Mouse (Mus musculus): ENCODE data around the gene Olfr801. TPM values are rescaled to one million over a fixed set of nuclear protein-coding genes. Genes with fewer than 3 reads are reported as not detected.

Olfr801 gene
- polyA plus RNA-seq (2012; ENCODE audit: insufficient read depth, insufficient read length, missing spikeins) = not detected in 2 replicates

GRCm38 (mm10) chr10:129673765-129674164 is at the start of gene Olfr801:
Olfr801 (minus strand) TSS chr10:129673865.
- Histone ChIP-seq H3K4me1 (ENCODE audit: control insufficient read depth, insufficient read depth, insufficient read length, low read length) (no peaks in the 10 kb centered on the region), H3K4me3 (ENCODE audit: insufficient read depth, low read depth, low read length) (no peak within 1 kb of the TSS), H3K27ac (replicated peaks; ENCODE audit: low read depth, low read length) (no peak within 1 kb of the TSS)

DNA sequence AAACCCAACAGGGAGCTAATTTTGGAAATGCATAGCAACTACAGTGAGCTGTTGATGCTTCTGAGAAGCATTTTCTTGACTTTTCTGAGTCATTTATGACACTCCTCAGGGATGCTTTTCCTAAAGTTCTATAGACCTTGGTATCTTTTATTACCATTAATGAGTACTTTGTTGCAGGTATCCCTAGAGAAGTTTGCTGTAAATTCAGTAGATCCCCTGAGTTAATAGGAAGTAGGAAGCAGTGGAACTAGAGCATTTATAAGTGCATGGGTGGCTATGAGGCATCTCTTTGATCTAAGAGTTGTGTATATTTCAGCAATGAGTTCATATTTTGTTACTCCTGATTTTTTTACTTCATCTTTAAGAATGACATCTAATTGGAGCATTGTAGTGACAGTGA is 29.2 kb upstream of the Olfr801 start, which contains the start of gene Olfr804:
TSS of gene Olfr804 (plus strand) at position 301 of the 400 bp plus-strand sequence.
- Histone ChIP-seq H3K4me3 (ENCODE audit: insufficient read depth, low read depth, low read length) (no peak within 1 kb of the TSS), H3K27ac (replicated peaks; ENCODE audit: low read depth, low read length) (no peak within 1 kb of the TSS), H3K4me1 (ENCODE audit: control insufficient read depth, insufficient read depth, insufficient read length, low read length) (no peaks in the 10 kb centered on the region)

GRCm38 (mm10) chr10:129694186-129694585 is 20.5 kb upstream of the Olfr801 start, which contains the start of gene Olfr803:
Olfr803 (minus strand) TSS chr10:129694286.
- no peak within 1 kb of the TSS for H3K27ac ChIP-seq (replicated peaks; ENCODE audit: low read depth, low read length)
- H3K4me3 ChIP-seq (ENCODE audit: insufficient read depth, low read depth, low read length) = no peak within 1 kb of the TSS
- H3K4me1 ChIP-seq (ENCODE audit: control insufficient read depth, insufficient read depth, insufficient read length, low read length) = no peaks in the 10 kb centered on the region

GRCm38 (mm10) chr10:129688069-129688468 is 14.4 kb upstream of the Olfr801 start, which contains the start of gene Olfr802:
Olfr802 (minus strand) TSS chr10:129688169.
- Histone ChIP-seq H3K4me1 (ENCODE audit: control insufficient read depth, insufficient read depth, insufficient read length, low read length) (no peaks in the 10 kb centered on the region), H3K27ac (replicated peaks; ENCODE audit: low read depth, low read length) (no peak within 1 kb of the TSS), H3K4me3 (ENCODE audit: insufficient read depth, low read depth, low read length) (no peak within 1 kb of the TSS)

DNA sequence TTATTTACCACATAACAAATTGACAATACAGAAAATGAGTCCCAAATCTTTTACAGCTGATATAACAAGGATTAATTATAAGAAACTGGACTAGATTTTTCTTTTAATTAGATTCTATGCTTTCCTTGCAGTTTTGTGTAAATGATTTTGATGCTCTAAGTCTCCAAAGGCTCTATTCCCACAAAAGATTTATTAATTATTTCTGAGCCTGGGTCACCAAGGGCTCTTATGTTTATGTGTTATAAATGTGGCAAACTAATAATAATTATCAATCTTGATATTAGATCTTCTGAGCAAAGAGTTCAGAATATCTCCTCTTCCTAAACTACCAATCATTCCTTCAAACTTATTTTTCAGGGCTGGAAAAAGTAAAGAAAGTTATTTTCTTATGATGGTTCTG is 16.3 kb downstream of the Olfr801 start, which contains the start of gene Olfr800:
TSS of gene Olfr800 (plus strand) at position 301 of the 400 bp plus-strand sequence.
- H3K4me3 ChIP-seq (ENCODE audit: insufficient read depth, low read depth, low read length) = no peak within 1 kb of the TSS
- no peak within 1 kb of the TSS for H3K27ac ChIP-seq (replicated peaks; ENCODE audit: low read depth, low read length)
- no peaks in the 10 kb centered on the region for H3K4me1 ChIP-seq (ENCODE audit: control insufficient read depth, insufficient read depth, insufficient read length, low read length)

GRCm38 (mm10) chr10:129651763-129652162 is 21.9 kb downstream of the Olfr801 start:
- Histone ChIP-seq H3K4me3 (ENCODE audit: insufficient read depth, low read depth, low read length) (no peak overlapping the region), H3K27ac (replicated peaks; ENCODE audit: low read depth, low read length) (no peak overlapping the region), H3K4me1 (ENCODE audit: control insufficient read depth, insufficient read depth, insufficient read length, low read length) (no peaks in the 10 kb centered on the region)

DNA sequence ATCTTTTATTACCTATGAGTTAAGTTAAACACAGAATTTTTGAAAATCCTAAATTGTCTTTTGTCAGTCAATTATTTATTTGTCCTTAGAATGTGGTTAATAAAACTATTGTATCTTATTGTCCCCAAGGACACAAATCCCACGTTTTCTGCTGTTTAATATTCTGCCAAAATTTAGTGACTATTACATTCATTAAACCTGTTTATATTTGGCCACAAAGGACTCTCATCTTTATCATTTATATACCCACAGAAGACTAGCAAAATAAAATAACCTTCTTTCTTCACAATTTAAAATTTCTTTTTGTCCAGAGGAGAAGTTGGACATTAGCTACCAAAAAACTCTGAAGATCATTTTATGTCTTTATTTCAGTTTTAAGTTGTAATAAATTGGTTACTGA is 36.5 kb downstream of the Olfr801 start, which contains the start of gene Olfr799:
TSS of gene Olfr799 (plus strand) at position 301 of the 400 bp plus-strand sequence.
- Histone ChIP-seq H3K4me3 (ENCODE audit: insufficient read depth, low read depth, low read length) (no peak within 1 kb of the TSS), H3K4me1 (ENCODE audit: control insufficient read depth, insufficient read depth, insufficient read length, low read length) (no peaks in the 10 kb centered on the region), H3K27ac (replicated peaks; ENCODE audit: low read depth, low read length) (no peak within 1 kb of the TSS)

DNA sequence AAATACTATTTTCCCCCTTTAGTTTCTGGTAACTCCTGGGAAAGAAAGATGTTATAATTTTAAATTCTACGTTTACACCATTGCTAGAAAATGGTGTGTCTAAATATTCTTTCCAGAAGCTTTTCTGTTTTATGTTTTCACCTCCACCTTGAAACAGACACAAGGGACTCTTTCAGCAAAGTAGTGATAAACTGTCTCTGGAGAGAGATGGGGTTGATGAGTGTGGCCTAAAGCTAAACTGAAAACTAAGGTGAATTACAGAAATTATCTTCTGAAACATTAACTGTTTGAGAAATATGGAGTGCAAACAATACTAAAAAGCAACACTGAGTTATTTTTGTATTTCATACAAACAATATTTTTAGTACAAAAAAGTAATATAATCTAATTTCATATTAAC is 45.8 kb downstream of the Olfr801 start, which contains the start of gene Olfr798:
TSS of gene Olfr798 (minus strand) at position 101 of the 400 bp plus-strand sequence.
- Histone ChIP-seq H3K27ac (replicated peaks; ENCODE audit: low read depth, low read length) (no peak within 1 kb of the TSS), H3K4me1 (ENCODE audit: control insufficient read depth, insufficient read depth, insufficient read length, low read length) (no peaks in the 10 kb centered on the region), H3K4me3 (ENCODE audit: insufficient read depth, low read depth, low read length) (no peak within 1 kb of the TSS)

- Histone ChIP-seq H3K27ac (replicated peaks; ENCODE audit: low read depth, low read length) (no peak overlapping the region), H3K4me1 (ENCODE audit: control insufficient read depth, insufficient read depth, insufficient read length, low read length) (no peaks in the 10 kb centered on the region)
Observed at GRCm38 (mm10) chr10:129623251-129623650, 50.4 kb downstream of the Olfr801 start.

GRCm38 (mm10) chr10:129621724-129622123 is 51.9 kb downstream of the Olfr801 start:
- Histone ChIP-seq H3K4me1 (ENCODE audit: control insufficient read depth, insufficient read depth, insufficient read length, low read length) (no peaks in the 10 kb centered on the region), H3K4me3 (ENCODE audit: insufficient read depth, low read depth, low read length) (no peak overlapping the region), H3K27ac (replicated peaks; ENCODE audit: low read depth, low read length) (no peak overlapping the region)

More at GRCm38 (mm10) chr10:129623251-129623650, 50.4 kb downstream of the Olfr801 start:
- H3K4me3 ChIP-seq (ENCODE audit: insufficient read depth, low read depth, low read length) = no peak overlapping the region

Other genes with a start within 250 kb of the Olfr801 start
- gene Olfr786, start 246.6 kb downstream of the Olfr801 start, polyA plus RNA-seq (2012; ENCODE audit: insufficient read depth, insufficient read length, missing spikeins) = not detected in 2 replicates
- gene Olfr787, start 212.0 kb downstream of the Olfr801 start, polyA plus RNA-seq (2012; ENCODE audit: insufficient read depth, insufficient read length, missing spikeins) = not detected in 2 replicates
- gene Olfr788, start 202.9 kb downstream of the Olfr801 start, polyA plus RNA-seq (2012; ENCODE audit: insufficient read depth, insufficient read length, missing spikeins) = not detected in 2 replicates
- gene Olfr789, start 189.1 kb downstream of the Olfr801 start, polyA plus RNA-seq (2012; ENCODE audit: insufficient read depth, insufficient read length, missing spikeins) = not detected in 2 replicates
- gene Olfr790, start 175.4 kb downstream of the Olfr801 start, polyA plus RNA-seq (2012; ENCODE audit: insufficient read depth, insufficient read length, missing spikeins) = not detected in 2 replicates
- not detected in 2 replicates for gene Olfr791, start 152.1 kb downstream of the Olfr801 start, polyA plus RNA-seq (2012; ENCODE audit: insufficient read depth, insufficient read length, missing spikeins)
- gene Olfr792, start 134.7 kb downstream of the Olfr801 start, polyA plus RNA-seq (2012; ENCODE audit: insufficient read depth, insufficient read length, missing spikeins) = not detected in 2 replicates
- not detected in 2 replicates for gene Olfr794, start 106.2 kb downstream of the Olfr801 start, polyA plus RNA-seq (2012; ENCODE audit: insufficient read depth, insufficient read length, missing spikeins)
- gene Olfr796, start 61.3 kb downstream of the Olfr801 start, polyA plus RNA-seq (2012; ENCODE audit: insufficient read depth, insufficient read length, missing spikeins) = not detected in 2 replicates
- gene Olfr798, start 45.9 kb downstream of the Olfr801 start, polyA plus RNA-seq (2012; ENCODE audit: insufficient read depth, insufficient read length, missing spikeins) = not detected in 2 replicates
- gene Olfr799, start 36.4 kb downstream of the Olfr801 start, polyA plus RNA-seq (2012; ENCODE audit: insufficient read depth, insufficient read length, missing spikeins) = not detected in 2 replicates
- gene Olfr800, start 16.2 kb downstream of the Olfr801 start, polyA plus RNA-seq (2012; ENCODE audit: insufficient read depth, insufficient read length, missing spikeins) = not detected in 2 replicates
- not detected in 2 replicates for gene Olfr802, start 14.3 kb upstream of the Olfr801 start, polyA plus RNA-seq (2012; ENCODE audit: insufficient read depth, insufficient read length, missing spikeins)
- gene Olfr803, start 20.4 kb upstream of the Olfr801 start, polyA plus RNA-seq (2012; ENCODE audit: insufficient read depth, insufficient read length, missing spikeins) = not detected in 2 replicates
- gene Olfr804, start 29.3 kb upstream of the Olfr801 start, polyA plus RNA-seq (2012; ENCODE audit: insufficient read depth, insufficient read length, missing spikeins) = not detected in 2 replicates
- not detected in 2 replicates for gene Olfr805, start 55.5 kb upstream of the Olfr801 start, polyA plus RNA-seq (2012; ENCODE audit: insufficient read depth, insufficient read length, missing spikeins)
- not detected in 2 replicates for gene Olfr806, start 68.1 kb upstream of the Olfr801 start, polyA plus RNA-seq (2012; ENCODE audit: insufficient read depth, insufficient read length, missing spikeins)
- not detected in 2 replicates for gene Olfr807, start 83.9 kb upstream of the Olfr801 start, polyA plus RNA-seq (2012; ENCODE audit: insufficient read depth, insufficient read length, missing spikeins)
- not detected in 2 replicates for gene Olfr808, start 91.6 kb upstream of the Olfr801 start, polyA plus RNA-seq (2012; ENCODE audit: insufficient read depth, insufficient read length, missing spikeins)
- not detected in 2 replicates for gene Olfr809, start 100.8 kb upstream of the Olfr801 start, polyA plus RNA-seq (2012; ENCODE audit: insufficient read depth, insufficient read length, missing spikeins)
- gene Olfr810, start 121.1 kb upstream of the Olfr801 start, polyA plus RNA-seq (2012; ENCODE audit: insufficient read depth, insufficient read length, missing spikeins) = not detected in 2 replicates
- gene Olfr811, start 130.5 kb upstream of the Olfr801 start, polyA plus RNA-seq (2012; ENCODE audit: insufficient read depth, insufficient read length, missing spikeins) = not detected in 2 replicates
- not detected in 2 replicates for gene Olfr812, start 172.2 kb upstream of the Olfr801 start, polyA plus RNA-seq (2012; ENCODE audit: insufficient read depth, insufficient read length, missing spikeins)
- not detected in 2 replicates for gene Olfr813, start 181.5 kb upstream of the Olfr801 start, polyA plus RNA-seq (2012; ENCODE audit: insufficient read depth, insufficient read length, missing spikeins)
- gene Olfr814, start 206.0 kb upstream of the Olfr801 start, polyA plus RNA-seq (2012; ENCODE audit: insufficient read depth, insufficient read length, missing spikeins) = not detected in 2 replicates
- gene Olfr815, start 232.0 kb upstream of the Olfr801 start, polyA plus RNA-seq (2012; ENCODE audit: insufficient read depth, insufficient read length, missing spikeins) = not detected in 2 replicates
- not detected in 2 replicates for gene Olfr816, start 241.7 kb upstream of the Olfr801 start, polyA plus RNA-seq (2012; ENCODE audit: insufficient read depth, insufficient read length, missing spikeins)